ENCODE assay signal across 8 mouse cellular contexts in the genomic region with DNA sequence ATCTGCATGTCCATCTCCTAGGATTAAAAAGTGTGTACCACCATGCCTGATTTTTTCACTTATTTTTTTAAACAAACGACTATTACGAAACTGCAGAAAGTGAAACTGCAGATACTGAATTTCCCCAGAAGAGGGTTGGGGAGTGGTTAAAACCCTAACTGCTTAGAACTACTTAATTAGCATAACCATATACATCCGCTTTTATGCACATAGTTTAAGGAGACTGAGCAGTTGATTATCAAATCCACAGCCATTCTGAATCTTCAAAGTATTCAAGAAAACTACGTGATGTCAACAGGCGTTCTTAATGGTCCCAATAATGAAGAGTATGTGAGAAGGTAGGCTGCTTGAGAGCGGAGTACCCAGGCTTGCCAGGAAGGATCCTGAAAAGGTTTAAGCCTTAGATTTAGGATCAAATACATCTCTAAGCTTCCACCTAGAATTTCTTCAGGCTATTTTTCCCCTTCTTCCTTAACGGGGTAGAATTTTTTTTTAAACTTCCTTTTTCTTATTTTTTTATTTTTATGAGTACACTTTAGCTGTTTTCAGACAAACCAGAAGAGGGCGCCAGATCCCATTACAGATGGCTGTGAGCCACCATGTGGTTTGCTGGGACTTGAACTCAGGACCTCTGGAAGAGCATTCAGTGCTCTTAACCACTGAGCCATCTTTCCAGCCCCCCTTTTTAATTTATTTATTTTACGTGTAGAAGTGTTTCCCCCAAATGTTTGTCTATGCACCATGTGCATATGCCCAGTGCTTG. TPM values are rescaled to one million over a fixed set of nuclear protein-coding genes. Genes with fewer than 3 reads are reported as not detected.
DNase-seq lines count a peak whose midpoint lies in the region; TF ChIP-seq lines count a peak whose summit lies in the region.

No protein-coding gene starts in this region.

- no peak for TF ChIP-seq POLR2A in thymus, adult 2 months (IDR thresholded peaks at IDR 0.05; ENCODE audit: control insufficient read depth, extremely low read depth, insufficient read depth, low read length, poor library complexity)

- intact Hi-C loops in gastrocnemius, postnatal 36 days (cut with DNase I) = loop anchor here (2.0 to 5.0 kb wide), 2 partner anchors 65 to 83 kb away; no protein-coding TSS in a partner anchor

- no peak overlapping the region for H3K4me3 ChIP-seq in thymus, adult 2 months (ENCODE audit: control insufficient read depth, insufficient read depth, low read length)

- peak overlapping the region; percentile 93 for H3K27ac ChIP-seq in thymus, adult 2 months (ENCODE audit: control insufficient read depth, insufficient read depth, low read length)

- peaks cover 26% of the 10 kb centered on the region for H3K36me3 ChIP-seq in thymus, adult 2 months (ENCODE audit: control insufficient read depth, insufficient read depth, low read length)

- no peaks in the 10 kb centered on the region for H3K27me3 ChIP-seq in thymus, adult 2 months (ENCODE audit: control insufficient read depth, insufficient read depth, low read length)

- no peak for TF ChIP-seq CTCF in thymus, adult 2 months (IDR thresholded peaks at IDR 0.05; ENCODE audit: borderline replicate concordance, control insufficient read depth, extremely low read depth, insufficient read depth, low read length, poor library complexity)

- WGBS in thymus, adult 2 months = 22% methylated on average over 9 of the region's 9 CpGs

- DNase-seq in gastrocnemius, postnatal 10 days = peak; percentile 35
- DNase-seq in gastrocnemius, postnatal 36 days = no peak
- DNase-seq in thymus, adult 2 months = peak; percentile 50
- no peak for DNase-seq in thymus, adult 18-20 months
- DNase-seq in embryo, embryonic 10 days (ENCODE audit: low spot score) = peak; percentile 43
- peak; percentile 61 for DNase-seq in lung, postnatal 14 days
- no peak for DNase-seq in right cerebral cortex, adult 18-20 months
- no peak for DNase-seq in layer of hippocampus, adult 9-11 months

- H3K4me1 ChIP-seq in thymus, adult 2 months (replicated peaks; ENCODE audit: control insufficient read depth, insufficient read depth, low read length) = peaks cover 9% of the 10 kb centered on the region

RNA-seq across cellular contexts. Expression of a gene that starts 2.8 kb away (rescaled TPM):
- 1,000 to 10,000 TPM; 1,073 to 1,245 TPM for total RNA-seq in gastrocnemius, postnatal 10 days (2021)
- total RNA-seq in gastrocnemius, postnatal 36 days (2021) = 1,000 to 10,000 TPM; 2,575 to 2,874 TPM
- 24.3 and 44.9 TPM in 2 replicates for polyA plus RNA-seq in thymus, adult 2 months (2012; rRNA removed)

RNA-seq across cellular contexts. Expression of a gene that starts 3.9 kb away (rescaled TPM):
- total RNA-seq in gastrocnemius, postnatal 10 days (2021) = 10 to 100 TPM in 1 of 2 experiments, 1 to 10 TPM in 1; 9.6 to 13.3 TPM
- total RNA-seq in gastrocnemius, postnatal 36 days (2021) = 1 to 10 TPM; 6.0 to 8.1 TPM
- polyA plus RNA-seq in thymus, adult 2 months (2012; rRNA removed) = 42.5 and 43.6 TPM in 2 replicates

Comparison
In these comparisons a context has a peak if more than half of its experiments do, and no peak if none do; other contexts are left out.
1. DNase-seq: peak in gastrocnemius, postnatal 10 days (single experiment), thymus, adult 2 months (single experiment), embryo, embryonic 10 days (single experiment) and lung, postnatal 14 days (single experiment); none in gastrocnemius, postnatal 36 days (0 of 2), thymus, adult 18-20 months (0 of 2), right cerebral cortex, adult 18-20 months (single experiment) and layer of hippocampus, adult 9-11 months (single experiment).